Mouse (Mus musculus): Measurements from ENCODE around the gene Lrmda. TPM values are rescaled to one million over a fixed set of nuclear protein-coding genes. Genes with fewer than 3 reads are reported as not detected.
A peak's percentile ranks its signal among the peaks of the same experiment; 100 is the strongest.

Lrmda gene
- total RNA-seq, 2 experiments from 2014 or later, result 3.7 to 3.9 TPM

GRCm38 (mm10) chr14:22373361-22373745 is 353.8 kb downstream of the Lrmda start:
- DNase-seq (ENCODE audit: low spot score in 2 of 2), result no peak

DNA sequence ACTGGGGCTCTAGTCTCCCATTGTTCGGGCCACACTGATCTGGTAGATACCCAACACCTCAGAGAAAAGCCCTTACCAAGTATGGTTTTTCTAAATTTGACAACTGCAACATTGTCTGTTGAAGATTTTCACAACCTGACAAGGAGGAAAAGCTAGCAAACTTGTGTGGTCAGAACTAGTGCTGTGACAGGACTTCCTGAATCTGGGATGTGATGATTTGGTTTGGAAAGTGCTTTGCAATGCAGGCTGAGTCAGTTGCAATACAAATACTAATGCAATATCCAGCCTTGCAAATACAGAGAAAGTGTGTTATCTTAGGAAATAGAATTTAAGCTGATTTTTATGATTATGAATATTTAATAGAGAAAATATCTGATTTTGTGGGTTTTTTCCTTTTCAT is 357.6 kb downstream of the Lrmda start:
- no peak for DNase-seq (ENCODE audit: low spot score in 2 of 2)

- DNase-seq (ENCODE audit: low spot score in 2 of 2), result no peak
Measured at GRCm38 (mm10) chr14:22382101-22382500, 362.6 kb downstream of the Lrmda start.

GRCm38 (mm10) chr14:22393616-22394015 is 374.1 kb downstream of the Lrmda start:
- DNase-seq (ENCODE audit: low spot score in 2 of 2), result no peak

DNA sequence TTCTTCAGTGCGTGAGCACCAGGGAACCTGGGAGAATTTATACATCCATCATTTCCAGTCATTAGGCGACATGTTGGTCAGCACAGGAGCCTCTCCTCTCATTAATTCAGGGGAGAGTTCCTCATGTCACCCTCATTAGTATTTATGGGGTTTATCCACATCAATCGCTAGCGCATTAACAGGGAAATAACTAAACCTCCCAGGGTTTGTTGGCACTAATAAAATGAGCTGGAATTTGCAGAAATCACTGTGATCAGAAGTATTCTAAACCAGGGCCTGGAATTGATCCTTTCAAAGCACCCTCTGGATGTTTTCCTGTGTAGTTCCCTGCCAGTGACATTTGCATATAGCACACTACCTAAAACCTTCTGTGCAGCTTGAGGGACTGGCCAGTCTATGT is 382.9 kb downstream of the Lrmda start:
- DNase-seq (ENCODE audit: low spot score in 2 of 2), result no peak

GRCm38 (mm10) chr14:22406623-22407022 is 387.1 kb downstream of the Lrmda start:
- no peak for DNase-seq (ENCODE audit: low spot score in 2 of 2)

GRCm38 (mm10) chr14:22410826-22411225 is 391.3 kb downstream of the Lrmda start:
- no peak for DNase-seq (ENCODE audit: low spot score in 2 of 2)

GRCm38 (mm10) chr14:22413220-22413619 is 393.7 kb downstream of the Lrmda start:
- no peak for DNase-seq (ENCODE audit: low spot score in 2 of 2)

GRCm38 (mm10) chr14:22417706-22418105 is 398.2 kb downstream of the Lrmda start:
- no peak for DNase-seq (ENCODE audit: low spot score in 2 of 2)

- DNase-seq (ENCODE audit: low spot score in 2 of 2), result no peak
Measured at GRCm38 (mm10) chr14:22421668-22422067, 402.2 kb downstream of the Lrmda start.

DNA sequence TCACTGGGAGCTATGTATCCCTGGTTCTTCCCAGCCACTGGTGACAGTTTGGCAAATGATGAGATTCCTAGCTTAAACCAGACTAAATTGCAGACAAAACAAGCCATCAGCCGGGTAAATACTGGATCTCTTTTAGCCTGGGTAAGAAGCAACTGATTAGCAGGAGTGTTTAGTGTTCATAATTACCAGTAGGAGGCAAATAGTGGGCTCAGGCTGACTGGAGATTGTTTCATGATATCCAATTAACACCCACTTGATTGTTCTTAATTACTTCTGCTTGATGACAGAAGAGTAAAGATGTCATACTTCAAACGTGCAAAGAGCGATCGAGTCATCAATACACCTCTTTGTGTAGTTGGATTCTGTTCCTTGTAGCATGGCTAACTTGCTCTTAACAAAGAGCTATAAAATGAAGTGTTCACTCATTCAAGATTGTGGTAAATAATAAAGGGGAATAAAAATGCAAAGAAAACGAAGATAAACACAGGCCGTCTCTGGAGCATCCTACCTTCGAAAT is 405.6 kb downstream of the Lrmda start:
- no peak for DNase-seq (ENCODE audit: low spot score in 2 of 2)

GRCm38 (mm10) chr14:22435441-22435840 is 415.9 kb downstream of the Lrmda start:
- no peak for DNase-seq (ENCODE audit: low spot score in 2 of 2)

DNA sequence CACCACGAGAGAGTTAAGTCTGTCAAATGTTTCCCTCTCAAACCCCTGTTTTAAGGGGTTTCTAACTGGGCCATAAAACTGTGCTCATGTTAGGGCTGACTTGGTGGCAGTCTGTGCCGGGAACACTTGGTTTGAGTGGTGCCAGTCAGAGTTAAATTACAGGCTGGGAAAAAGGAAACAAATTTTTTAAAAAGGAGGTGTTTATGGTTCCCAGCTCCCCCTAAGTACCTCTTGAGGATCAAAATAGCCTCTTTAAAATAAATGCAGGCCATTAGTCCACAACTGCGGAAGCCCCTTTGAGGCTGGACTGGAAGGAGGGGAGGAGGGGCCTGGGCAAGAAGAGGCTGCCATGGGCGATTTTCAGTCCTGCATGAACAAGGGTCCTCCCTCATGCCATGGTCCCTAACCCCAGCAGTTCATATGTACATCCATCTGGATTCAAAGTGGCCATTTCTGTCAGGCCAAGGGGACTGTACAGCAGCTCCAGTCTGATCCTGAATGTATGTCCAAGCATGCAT is 416.4 kb downstream of the Lrmda start:
- DNase-seq (ENCODE audit: low spot score in 2 of 2), result no peak

- DNase-seq (ENCODE audit: low spot score in 2 of 2), result no peak
Measured at GRCm38 (mm10) chr14:22440341-22440999, 421.0 kb downstream of the Lrmda start.

DNA sequence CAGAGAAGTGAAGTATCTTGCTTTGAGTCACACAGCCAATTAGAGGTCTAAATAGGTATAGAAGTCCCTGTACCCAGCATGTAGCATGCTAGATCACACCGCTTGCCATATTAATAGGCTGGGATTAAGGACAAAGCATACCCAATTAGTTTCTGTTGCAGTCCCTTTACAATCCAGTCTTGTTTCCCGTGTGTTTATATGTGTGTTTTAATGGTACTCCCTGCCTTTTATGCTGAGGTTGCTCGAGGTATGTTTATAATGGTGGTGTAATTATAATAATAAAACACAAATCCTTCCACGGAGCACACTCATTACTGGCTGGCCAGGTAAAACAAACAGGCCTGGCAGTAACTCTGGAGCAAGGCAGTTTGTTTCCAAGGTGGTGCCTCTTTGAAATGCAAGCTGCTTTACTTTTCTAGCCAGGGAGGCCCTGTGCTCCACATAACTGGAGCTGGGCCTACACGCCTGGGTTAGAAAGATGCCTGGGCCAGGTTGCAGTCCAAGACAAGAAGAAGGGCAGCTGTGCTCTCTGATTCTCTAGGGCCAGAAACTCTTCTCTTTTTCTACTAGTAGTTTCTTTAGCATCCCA is 422.4 kb downstream of the Lrmda start:
- no peak for DNase-seq (ENCODE audit: low spot score in 2 of 2)

- DNase-seq (ENCODE audit: low spot score in 2 of 2), result no peak
Measured at GRCm38 (mm10) chr14:22442719-22443118, 423.2 kb downstream of the Lrmda start.

- DNase-seq (ENCODE audit: low spot score in 2 of 2), result no peak
Measured at GRCm38 (mm10) chr14:22444541-22444940, 425.0 kb downstream of the Lrmda start.

- DNase-seq (ENCODE audit: low spot score in 2 of 2), result peak in 1 of 2 experiments; percentile 14
Measured at GRCm38 (mm10) chr14:22445161-22445821, 425.8 kb downstream of the Lrmda start.

DNA sequence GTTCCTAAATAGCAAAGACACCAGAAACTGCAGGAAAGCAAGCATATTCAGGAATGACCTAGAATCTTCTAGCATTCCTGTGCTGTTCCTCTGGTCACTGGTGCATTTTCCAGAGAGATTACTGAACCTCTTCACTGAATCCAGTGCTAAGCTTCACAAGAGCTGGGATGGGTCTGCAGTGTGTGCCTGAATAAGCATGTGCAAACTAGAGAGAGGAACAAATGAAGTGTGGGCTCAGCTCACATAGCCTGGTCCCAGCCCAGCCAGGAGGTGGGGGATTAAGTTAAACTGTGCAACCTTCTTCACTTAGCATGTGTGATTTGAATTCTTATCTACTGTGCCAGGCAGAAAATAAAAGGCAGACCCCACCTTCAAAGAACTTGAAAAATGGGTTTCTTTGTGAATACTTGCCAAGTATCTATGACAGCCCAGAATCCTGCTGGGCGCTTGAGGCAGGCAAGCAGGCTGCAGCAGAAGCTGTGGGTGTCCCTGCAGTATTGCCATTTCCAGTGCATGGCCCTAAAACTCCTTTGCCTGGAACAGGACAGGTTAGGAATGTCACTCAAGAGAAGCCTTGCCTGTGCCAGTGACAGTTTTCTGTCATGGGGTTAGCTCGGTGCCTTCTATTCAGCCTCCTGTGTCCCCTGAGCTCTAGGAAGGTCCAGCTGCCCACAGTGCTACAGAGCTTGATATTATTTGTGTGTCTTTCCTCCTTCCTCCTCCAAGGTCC is 426.5 kb downstream of the Lrmda start:
- no peak for DNase-seq (ENCODE audit: low spot score in 2 of 2)

GRCm38 (mm10) chr14:22451603-22452002 is 432.1 kb downstream of the Lrmda start:
- no peak for DNase-seq (ENCODE audit: low spot score in 2 of 2)

GRCm38 (mm10) chr14:22464314-22464713 is 444.8 kb downstream of the Lrmda start:
- DNase-seq (ENCODE audit: low spot score in 2 of 2), result no peak

Data from adrenal gland, postnatal 4 days (tissue).